Comparison of ENCODE assay signal across 8 mouse cellular contexts in the genomic region with DNA sequence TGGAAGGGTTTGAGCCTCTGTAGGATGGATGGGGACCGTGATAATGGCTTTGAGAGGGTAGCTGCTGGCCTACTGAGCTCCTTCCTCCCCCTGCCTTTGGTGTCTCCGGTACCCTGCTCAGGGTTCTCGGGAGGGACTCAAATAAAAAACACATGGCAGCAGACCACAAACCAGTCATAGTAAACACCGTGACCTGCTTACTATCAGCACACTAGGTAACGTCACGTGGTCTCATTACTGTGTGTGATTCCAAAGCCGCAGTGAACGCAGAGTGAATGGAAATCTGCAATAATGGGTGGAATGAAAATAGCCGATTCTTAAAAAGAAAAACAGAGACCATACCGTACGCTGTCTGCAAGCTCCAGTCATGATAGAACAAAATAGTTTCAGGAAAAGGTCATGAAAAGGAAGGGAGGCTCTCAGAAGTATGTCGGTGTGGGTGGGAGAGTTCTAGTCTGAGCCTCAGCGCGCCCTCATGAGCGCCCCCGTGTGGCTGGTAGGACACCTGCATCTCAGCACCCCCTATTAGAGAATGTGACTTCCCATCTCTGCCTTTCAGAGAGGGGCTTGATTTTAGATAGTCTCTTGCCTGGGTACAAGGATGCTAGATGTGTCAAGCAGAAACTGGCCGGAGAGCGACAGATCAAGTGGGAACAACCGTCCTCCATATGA.
DNase-seq lines count a peak whose midpoint lies in the region; ATAC-seq lines count a peak whose summit lies in the region.

No protein-coding gene starts in this region.

- peaks cover 40% of the 10 kb centered on the region for H3K36me3 ChIP-seq in forebrain, embryonic 13.5 days (ENCODE audit: poor library complexity, severe bottlenecking)
- peaks cover 7% of the 10 kb centered on the region; the same call in 1 of the 2 replicates for H3K36me3 ChIP-seq in hindbrain, embryonic 16.5 days (ENCODE audit: control insufficient read depth, insufficient read depth, low read length)
- peaks cover 32% of the 10 kb centered on the region for H3K36me3 ChIP-seq in limb, embryonic 13.5 days
- peaks cover 14% of the 10 kb centered on the region; the same call in 1 of the 2 replicates for H3K36me3 ChIP-seq in midbrain, embryonic 16.5 days (ENCODE audit: control insufficient read depth, insufficient read depth, low read length)

- no peak overlapping the region for H3K4me3 ChIP-seq in forebrain, embryonic 13.5 days
- H3K4me3 ChIP-seq in hindbrain, embryonic 16.5 days (ENCODE audit: low read length): no peak overlapping the region
- no peak overlapping the region for H3K4me3 ChIP-seq in limb, embryonic 13.5 days
- no peak overlapping the region for H3K4me3 ChIP-seq in midbrain, embryonic 16.5 days (ENCODE audit: low read depth, low read length)

- 49% methylated on average over 19 of the region's 19 CpGs for WGBS in forebrain, embryonic 13.5 days
- WGBS in hindbrain, embryonic 16.5 days: 45% methylated on average over 19 of the region's 19 CpGs
- 26% methylated on average over 19 of the region's 19 CpGs for WGBS in limb, embryonic 13.5 days
- WGBS in midbrain, embryonic 16.5 days: 45% methylated on average over 19 of the region's 19 CpGs

- no peaks in the 10 kb centered on the region for H3K27me3 ChIP-seq in forebrain, embryonic 13.5 days
- no peaks in the 10 kb centered on the region for H3K27me3 ChIP-seq in hindbrain, embryonic 16.5 days (replicated peaks; ENCODE audit: control insufficient read depth, insufficient read depth, low read length)
- no peaks in the 10 kb centered on the region for H3K27me3 ChIP-seq in limb, embryonic 13.5 days
- no peaks in the 10 kb centered on the region for H3K27me3 ChIP-seq in midbrain, embryonic 16.5 days (ENCODE audit: control insufficient read depth, insufficient read depth, low read depth, low read length)

- no peaks in the 10 kb centered on the region for H3K9me3 ChIP-seq in forebrain, embryonic 13.5 days (replicated peaks)
- no peaks in the 10 kb centered on the region for H3K9me3 ChIP-seq in hindbrain, embryonic 16.5 days (ENCODE audit: control insufficient read depth, low read length)
- no peaks in the 10 kb centered on the region for H3K9me3 ChIP-seq in limb, embryonic 13.5 days
- no peaks in the 10 kb centered on the region for H3K9me3 ChIP-seq in midbrain, embryonic 16.5 days (replicated peaks; ENCODE audit: control insufficient read depth, low read length, poor library complexity, severe bottlenecking)

- no peak overlapping the region for H3K4me2 ChIP-seq in forebrain, embryonic 13.5 days
- no peak overlapping the region for H3K4me2 ChIP-seq in hindbrain, embryonic 16.5 days (ENCODE audit: low read length)
- H3K4me2 ChIP-seq in limb, embryonic 13.5 days (replicated peaks): peak overlapping the region; percentile 30
- H3K4me2 ChIP-seq in midbrain, embryonic 16.5 days (ENCODE audit: low read length): no peak overlapping the region

- no peak overlapping the region for H3K9ac ChIP-seq in forebrain, embryonic 13.5 days
- no peak overlapping the region for H3K9ac ChIP-seq in hindbrain, embryonic 16.5 days (ENCODE audit: low read depth, low read length)
- H3K9ac ChIP-seq in limb, embryonic 13.5 days: no peak overlapping the region
- no peak overlapping the region; the same call in 1 of the 2 replicates for H3K9ac ChIP-seq in midbrain, embryonic 16.5 days (ENCODE audit: low read depth, low read length)

- peak; percentile 55; the same call in 1 of the 2 replicates for ATAC-seq in forebrain, embryonic 13.5 days
- ATAC-seq in hindbrain, embryonic 16.5 days: peak; percentile 70
- peak; percentile 52 for ATAC-seq in limb, embryonic 13.5 days (ENCODE audit: low FRiP score, low read depth)
- peak; percentile 52; the same call in 1 of the 2 replicates for ATAC-seq in midbrain, embryonic 16.5 days

- H3K27ac ChIP-seq in forebrain, embryonic 13.5 days: no peak overlapping the region
- H3K27ac ChIP-seq in hindbrain, embryonic 16.5 days (ENCODE audit: low read depth, low read length): no peak overlapping the region
- H3K27ac ChIP-seq in limb, embryonic 13.5 days: no peak overlapping the region
- H3K27ac ChIP-seq in midbrain, embryonic 16.5 days (ENCODE audit: low read length): no peak overlapping the region

- no peaks in the 10 kb centered on the region for H3K4me1 ChIP-seq in forebrain, embryonic 13.5 days
- no peaks in the 10 kb centered on the region for H3K4me1 ChIP-seq in hindbrain, embryonic 16.5 days (ENCODE audit: control insufficient read depth, insufficient read depth, low read depth, low read length)
- H3K4me1 ChIP-seq in limb, embryonic 13.5 days: peaks cover 8% of the 10 kb centered on the region; the same call in 1 of the 2 replicates
- no peaks in the 10 kb centered on the region for H3K4me1 ChIP-seq in midbrain, embryonic 16.5 days (ENCODE audit: control insufficient read depth, insufficient read depth, low read length)

- peak; percentile 59 for DNase-seq in ovary, postnatal 14 days (ENCODE audit: low spot score)
- DNase-seq in ovary, adult 18-20 months (ENCODE audit: low spot score): no peak
- DNase-seq in brain, embryonic 18.5 days (ENCODE audit: low read depth, low spot score): peak; percentile 12
- peak; percentile 87 for DNase-seq in testis, postnatal 10 days (ENCODE audit: low spot score)
